Comparison of ENCODE assay signal across 17 mouse cellular contexts in genomic region chr3:108259319-108259718, GRCm38 (mm10). TPM values are rescaled to one million over a fixed set of nuclear protein-coding genes. Genes with fewer than 3 reads are reported as not detected.
DNase-seq lines count a peak whose midpoint lies in the region; ATAC-seq and TF ChIP-seq lines count a peak whose summit lies in the region.
"Had no signal": no experiment of that assay in that cellular context is flagged by ENCODE, and none has a peak within 500 bp of the region (broad histone marks: within the 10 kb centered on the region; RNA-seq: fewer than 3 reads in every experiment).

No protein-coding gene starts in this region.

- peak; percentile 41 for DNase-seq in Muller cell, postnatal 12 days (ENCODE audit: inconsistent ontology term)
- peak; percentile 7 for DNase-seq in induced T-regulatory cell, adult 2 months (ENCODE audit: low read depth)
- no peak for DNase-seq in adrenal gland, adult 2 months
- DNase-seq in kidney, adult 2 months: no peak
- DNase-seq in right cerebral cortex, adult 18-20 months: no peak
- DNase-seq: cerebellum, adult 8-10 months; heart, adult 18-20 months; heart, postnatal 14 days; lung, adult 18-20 months; right cerebral cortex, postnatal 4 days; thymus, adult 18-20 months had no signal

- no peak for ATAC-seq in megakaryocyte, adult 5-6 weeks (ENCODE audit: poor library complexity, severe bottlenecking)
- ATAC-seq: CD4-positive, CD25-positive, alpha-beta regulatory T cell, adult 4 months; hindbrain, postnatal 0 days had no signal

- WGBS in kidney, adult 2 months: 63% methylated on average over 3 of the region's 3 CpGs

- peaks cover 40% of the 10 kb centered on the region for H3K36me3 ChIP-seq in megakaryocyte, embryonic 14.5 days (replicated peaks; ENCODE audit: low read length)
- peaks cover 1% of the 10 kb centered on the region; the same call in 1 of the 2 replicates for H3K36me3 ChIP-seq in kidney, adult 2 months (ENCODE audit: control insufficient read depth, insufficient read depth, low read length)

- no peak overlapping the region for H3K27ac ChIP-seq in kidney, adult 2 months (ENCODE audit: insufficient read depth, low read depth, low read length)
- H3K27ac ChIP-seq: embryonic facial prominence, embryonic 10.5 days; hindbrain, postnatal 0 days; kidney, embryonic 15.5 days had no signal

- no peaks in the 10 kb centered on the region for H3K9me3 ChIP-seq in megakaryocyte, embryonic 14.5 days
- H3K9me3 ChIP-seq: embryonic facial prominence, embryonic 10.5 days; kidney, embryonic 15.5 days had no signal

- H3K4me3 ChIP-seq in megakaryocyte, embryonic 14.5 days (replicated peaks): peak overlapping the region; percentile 80
- no peak overlapping the region for H3K4me3 ChIP-seq in kidney, adult 2 months (ENCODE audit: insufficient read depth, low read depth, low read length)

- peaks cover 36% of the 10 kb centered on the region for H3K4me1 ChIP-seq in megakaryocyte, embryonic 14.5 days
- no peaks in the 10 kb centered on the region; the same call in 1 of the 2 replicates for H3K4me1 ChIP-seq in kidney, adult 2 months (ENCODE audit: control insufficient read depth, insufficient read depth, low read length)

- TF ChIP-seq POLR2A in kidney, adult 2 months (IDR thresholded peaks at IDR 0.05; ENCODE audit: low read depth, low read length): no peak

- TF ChIP-seq CTCF in kidney, adult 2 months (conservative IDR thresholded peaks at IDR 0.05; ENCODE audit: insufficient read depth, insufficient read length, low read depth, low read length): no peak

- no peaks in the 10 kb centered on the region for H3K27me3 ChIP-seq in megakaryocyte, embryonic 14.5 days (replicated peaks)
- H3K27me3 ChIP-seq in kidney, adult 2 months (replicated peaks; ENCODE audit: control insufficient read depth, insufficient read depth, low read length): no peaks in the 10 kb centered on the region
- H3K27me3 ChIP-seq: kidney, embryonic 15.5 days had no signal

RNA-seq across cellular contexts. Expression of gene Psma5, which starts 2.6 kb away (rescaled TPM):
- polyA plus RNA-seq in megakaryocyte, embryonic 14.5 days (2012; ENCODE audit: insufficient read depth, low replicate concordance): 6.0 TPM in 1 of 2 replicates, not detected in the other
- total RNA-seq in megakaryocyte, adult 5-6 weeks (2015): 160 and 172 TPM in 2 replicates
- total RNA-seq in megakaryocyte, adult 5-6 weeks (2017): 146 and 158 TPM in 2 replicates
- 10 to 100 TPM; 74.4 to 87.2 TPM for total RNA-seq in adrenal gland, adult 2 months (2021)
- 13.3 and 13.4 TPM in 2 replicates for polyA plus RNA-seq in adrenal gland, adult 2 months (2012; rRNA removed)
- polyA plus RNA-seq in kidney, adult 2 months (2012; rRNA removed): 43.2 and 55.0 TPM in 2 replicates

RNA-seq across cellular contexts. Expression of gene Sort1, which starts 24.6 kb away (rescaled TPM):
- polyA plus RNA-seq in megakaryocyte, embryonic 14.5 days (2012; ENCODE audit: insufficient read depth, low replicate concordance): 11.0 and 16.3 TPM in 2 replicates
- 80.7 and 83.8 TPM in 2 replicates for total RNA-seq in megakaryocyte, adult 5-6 weeks (2015)
- 76.4 and 87.8 TPM in 2 replicates for total RNA-seq in megakaryocyte, adult 5-6 weeks (2017)
- total RNA-seq in adrenal gland, adult 2 months (2021): 10 to 100 TPM; 37.9 to 57.3 TPM
- polyA plus RNA-seq in adrenal gland, adult 2 months (2012; rRNA removed): 19.7 and 27.8 TPM in 2 replicates
- polyA plus RNA-seq in kidney, adult 2 months (2012; rRNA removed): 30.2 and 34.2 TPM in 2 replicates

RNA-seq across cellular contexts. Expression of gene Sypl2, which starts 32.9 kb away (rescaled TPM):
- not detected in 2 replicates for polyA plus RNA-seq in megakaryocyte, embryonic 14.5 days (2012; ENCODE audit: insufficient read depth, low replicate concordance)
- total RNA-seq in megakaryocyte, adult 5-6 weeks (2015): not detected in 2 replicates
- not detected in 2 replicates for total RNA-seq in megakaryocyte, adult 5-6 weeks (2017)
- total RNA-seq in adrenal gland, adult 2 months (2021): under 1 TPM; 0.20 to 0.97 TPM
- polyA plus RNA-seq in adrenal gland, adult 2 months (2012; rRNA removed): 0.11 and 0.31 TPM in 2 replicates
- 37.7 and 38.7 TPM in 2 replicates for polyA plus RNA-seq in kidney, adult 2 months (2012; rRNA removed)

RNA-seq across cellular contexts. Expression of gene Atxn7l2, which starts 48.6 kb away (rescaled TPM):
- polyA plus RNA-seq in megakaryocyte, embryonic 14.5 days (2012; ENCODE audit: insufficient read depth, low replicate concordance): 7.8 and 14.9 TPM in 2 replicates
- total RNA-seq in megakaryocyte, adult 5-6 weeks (2015): 3.1 and 4.7 TPM in 2 replicates
- total RNA-seq in megakaryocyte, adult 5-6 weeks (2017): 1.5 and 2.0 TPM in 2 replicates
- total RNA-seq in adrenal gland, adult 2 months (2021): 1 to 10 TPM; 9.1 to 9.4 TPM
- 11.8 and 13.5 TPM in 2 replicates for polyA plus RNA-seq in adrenal gland, adult 2 months (2012; rRNA removed)
- polyA plus RNA-seq in kidney, adult 2 months (2012; rRNA removed): 23.1 and 29.3 TPM in 2 replicates

RNA-seq across cellular contexts. Expression of gene Cyb561d1, which starts 58.3 kb away (rescaled TPM):
- 3.3 and 3.9 TPM in 2 replicates for polyA plus RNA-seq in megakaryocyte, embryonic 14.5 days (2012; ENCODE audit: insufficient read depth, low replicate concordance)
- total RNA-seq in megakaryocyte, adult 5-6 weeks (2015): 4.9 and 6.7 TPM in 2 replicates
- total RNA-seq in megakaryocyte, adult 5-6 weeks (2017): 10.3 and 12.0 TPM in 2 replicates
- total RNA-seq in adrenal gland, adult 2 months (2021): 1 to 10 TPM; 6.4 to 7.9 TPM
- 6.9 and 8.1 TPM in 2 replicates for polyA plus RNA-seq in adrenal gland, adult 2 months (2012; rRNA removed)
- polyA plus RNA-seq in kidney, adult 2 months (2012; rRNA removed): 7.0 and 7.1 TPM in 2 replicates

Comparison
In these comparisons a context has a peak if more than half of its experiments do, and no peak if none do; other contexts are left out.
1. DNase-seq: peak in Muller cell, postnatal 12 days (single experiment) and induced T-regulatory cell, adult 2 months (single experiment); none in adrenal gland, adult 2 months (single experiment), kidney, adult 2 months (single experiment) and right cerebral cortex, adult 18-20 months (single experiment).
2. RNA of gene Sypl2, which starts 32.9 kb away (polyA plus RNA-seq): 37.7 to 38.7 TPM in kidney, adult 2 months; 0.11 to 0.31 TPM in adrenal gland, adult 2 months and not detected in megakaryocyte, embryonic 14.5 days; every median in the first group is over 10 times any median in the second.